Mouse (Mus musculus): ENCODE data around the gene Gm4353.

DNA sequence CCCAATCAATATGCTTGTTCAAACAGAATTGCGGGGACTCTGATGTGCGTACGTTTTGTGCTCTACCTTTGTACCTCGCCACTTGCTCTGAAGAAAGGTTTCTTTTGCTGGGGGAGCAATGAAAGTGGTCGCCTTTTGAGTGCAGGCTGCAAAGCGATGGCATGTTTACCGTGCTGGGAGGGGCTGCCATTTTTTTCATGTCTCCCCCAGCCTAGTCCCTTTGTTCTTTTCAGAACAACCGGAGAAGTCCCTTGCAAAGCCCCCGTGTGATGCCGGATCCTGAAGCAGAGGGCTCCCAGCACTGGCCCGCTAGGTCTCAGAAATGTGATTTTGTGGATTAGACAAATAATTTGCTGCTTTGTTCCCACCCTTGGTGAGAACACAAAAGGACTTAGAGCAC is 36.8 kb upstream of the Gm4353 start:
- TF ChIP-seq EP300 (optimal IDR thresholded peaks at IDR 0.05) (no peak), CTCF (IDR thresholded peaks at IDR 0.05; ENCODE audit: low read depth) (no peak)

Data from stomach, postnatal 0 days (tissue).